Mouse (Mus musculus) testis, adult 2 months (tissue): ENCODE data around the gene Spryd4.

ENCODE experiments used
- CTCF ChIP-seq: fragments of 200-500 bp; IDR thresholded peaks from 2 replicates; pipeline ENCODE4 v1.5.1; 2012; ENCODE audit warnings: low read depth, mild to moderate bottlenecking, inconsistent platforms, low read length, moderate library complexity; ENCODE audit not compliant: control insufficient read depth, insufficient read depth, insufficient replicate concordance
- POLR2A ChIP-seq: fragments of 200-500 bp; IDR thresholded peaks from 2 replicates; pipeline ENCODE4 v1.6.1; 2012; ENCODE audit warnings: low read depth, mild to moderate bottlenecking, inconsistent platforms, low read length, moderate library complexity; ENCODE audit not compliant: control insufficient read depth

- TF ChIP-seq CTCF (no peak), POLR2A (no peak)
Measured at GRCm38 (mm10) chr10:128175996-128176755, 35.4 kb downstream of the Spryd4 start.
